Mouse (Mus musculus): ENCODE results near the gene Lbr.

Lbr gene

GRCm38 (mm10) chr1:181862676-181863374 is 20.0 kb upstream of the Lbr start:
- no peaks in the 10 kb centered on the region for H3K27me3 ChIP-seq (ENCODE audit: control insufficient read depth, insufficient read depth, low read length, poor library complexity, severe bottlenecking)
- DNase-seq (ENCODE audit: low read depth, low spot score) = no peak

DNA sequence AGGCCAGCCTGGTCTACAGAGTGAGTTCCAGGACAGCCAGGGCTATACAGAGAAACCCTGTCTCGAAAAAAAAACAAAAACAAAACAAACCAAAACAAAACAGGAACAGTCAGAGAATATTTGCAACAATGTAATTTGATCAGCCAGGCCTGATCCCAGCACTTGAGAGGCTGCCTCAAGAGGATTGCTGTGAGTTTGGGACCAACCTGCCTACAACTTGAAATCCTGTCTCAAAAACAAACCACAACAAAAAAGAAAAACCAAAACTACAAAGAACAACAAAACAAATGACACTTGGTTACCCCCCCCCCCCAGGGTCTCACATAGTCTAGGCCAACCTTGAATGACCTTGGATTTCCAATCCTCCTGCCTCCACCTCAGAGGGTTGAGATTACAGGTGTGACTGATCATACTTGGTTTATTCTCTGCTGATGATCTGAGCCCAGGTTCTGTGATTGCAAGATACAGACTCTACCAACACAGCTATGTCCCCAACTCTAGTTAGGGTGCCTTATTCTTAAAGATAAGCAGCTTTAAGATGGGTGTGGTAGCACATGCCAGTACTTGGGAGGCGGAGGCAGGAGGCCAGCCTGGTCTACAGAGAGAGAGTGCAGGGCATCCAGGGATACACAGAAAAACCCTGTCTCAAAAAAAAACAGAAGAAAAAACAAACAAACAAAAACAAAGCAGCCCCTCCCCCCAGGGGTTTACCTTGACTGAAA is 18.5 kb upstream of the Lbr start:
- Histone ChIP-seq H3K27me3 (ENCODE audit: control insufficient read depth, insufficient read depth, low read length, poor library complexity, severe bottlenecking) (no peaks in the 10 kb centered on the region), H3K36me3 (ENCODE audit: control insufficient read depth, insufficient read depth, low read length, poor library complexity, severe bottlenecking) (no peaks in the 10 kb centered on the region)
- DNase-seq (ENCODE audit: low read depth, low spot score) = no peak

More at GRCm38 (mm10) chr1:181862676-181863374, 20.0 kb upstream of the Lbr start:
- no peaks in the 10 kb centered on the region for H3K36me3 ChIP-seq (ENCODE audit: control insufficient read depth, insufficient read depth, low read length, poor library complexity, severe bottlenecking)

DNA sequence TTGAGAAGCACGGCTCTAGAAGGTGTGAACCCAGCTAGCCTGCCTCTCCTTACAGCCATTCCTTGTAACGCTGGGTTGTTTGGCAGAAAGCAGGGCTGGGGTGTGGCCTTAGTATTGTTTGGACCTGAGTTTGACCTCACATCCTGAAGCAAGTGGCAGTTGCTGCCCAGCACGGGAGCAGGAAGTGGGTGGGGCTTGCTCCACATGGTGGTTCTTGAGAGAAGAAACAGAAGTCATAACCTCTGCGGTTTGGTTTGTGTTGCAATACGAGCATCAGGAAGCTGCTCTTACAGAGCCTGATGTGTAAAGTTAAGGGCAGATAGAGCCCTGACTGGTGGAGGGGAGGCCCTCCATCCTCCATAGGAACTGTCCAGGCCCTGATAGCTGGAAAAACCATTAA is 17.8 kb upstream of the Lbr start:
- peak; percentile 94 for DNase-seq (ENCODE audit: low read depth, low spot score)
- Histone ChIP-seq H3K27me3 (ENCODE audit: control insufficient read depth, insufficient read depth, low read length, poor library complexity, severe bottlenecking) (no peaks in the 10 kb centered on the region), H3K36me3 (ENCODE audit: control insufficient read depth, insufficient read depth, low read length, poor library complexity, severe bottlenecking) (no peaks in the 10 kb centered on the region)

- Histone ChIP-seq H3K36me3 (ENCODE audit: control insufficient read depth, insufficient read depth, low read length, poor library complexity, severe bottlenecking) (no peaks in the 10 kb centered on the region), H3K27me3 (ENCODE audit: control insufficient read depth, insufficient read depth, low read length, poor library complexity, severe bottlenecking) (no peaks in the 10 kb centered on the region)
- DNase-seq (ENCODE audit: low read depth, low spot score) = no peak
Observed at GRCm38 (mm10) chr1:181856329-181856728, 13.5 kb upstream of the Lbr start.

GRCm38 (mm10) chr1:181854829-181855228 is 12.0 kb upstream of the Lbr start:
- Histone ChIP-seq H3K27me3 (ENCODE audit: control insufficient read depth, insufficient read depth, low read length, poor library complexity, severe bottlenecking) (no peaks in the 10 kb centered on the region), H3K36me3 (ENCODE audit: control insufficient read depth, insufficient read depth, low read length, poor library complexity, severe bottlenecking) (no peaks in the 10 kb centered on the region)
- DNase-seq (ENCODE audit: low read depth, low spot score) = peak; percentile 20

GRCm38 (mm10) chr1:181853081-181853736 is 10.4 kb upstream of the Lbr start:
- DNase-seq (ENCODE audit: low read depth, low spot score) = peak; percentile 91
- H3K27me3 ChIP-seq (ENCODE audit: control insufficient read depth, insufficient read depth, low read length, poor library complexity, severe bottlenecking) = no peaks in the 10 kb centered on the region
- H3K36me3 ChIP-seq (ENCODE audit: control insufficient read depth, insufficient read depth, low read length, poor library complexity, severe bottlenecking) = no peaks in the 10 kb centered on the region

- peak; percentile 68 for DNase-seq (ENCODE audit: low read depth, low spot score)
Observed at GRCm38 (mm10) chr1:181852466-181852865, 9.6 kb upstream of the Lbr start.

GRCm38 (mm10) chr1:181851521-181852310 is 8.9 kb upstream of the Lbr start:
- Histone ChIP-seq H3K27me3 (ENCODE audit: control insufficient read depth, insufficient read depth, low read length, poor library complexity, severe bottlenecking) (no peaks in the 10 kb centered on the region), H3K36me3 (ENCODE audit: control insufficient read depth, insufficient read depth, low read length, poor library complexity, severe bottlenecking) (no peaks in the 10 kb centered on the region)
- DNase-seq (ENCODE audit: low read depth, low spot score) = no peak

More at GRCm38 (mm10) chr1:181852466-181852865, 9.6 kb upstream of the Lbr start:
- no peaks in the 10 kb centered on the region for H3K36me3 ChIP-seq (ENCODE audit: control insufficient read depth, insufficient read depth, low read length, poor library complexity, severe bottlenecking)
- H3K27me3 ChIP-seq (ENCODE audit: control insufficient read depth, insufficient read depth, low read length, poor library complexity, severe bottlenecking) = no peaks in the 10 kb centered on the region

DNA sequence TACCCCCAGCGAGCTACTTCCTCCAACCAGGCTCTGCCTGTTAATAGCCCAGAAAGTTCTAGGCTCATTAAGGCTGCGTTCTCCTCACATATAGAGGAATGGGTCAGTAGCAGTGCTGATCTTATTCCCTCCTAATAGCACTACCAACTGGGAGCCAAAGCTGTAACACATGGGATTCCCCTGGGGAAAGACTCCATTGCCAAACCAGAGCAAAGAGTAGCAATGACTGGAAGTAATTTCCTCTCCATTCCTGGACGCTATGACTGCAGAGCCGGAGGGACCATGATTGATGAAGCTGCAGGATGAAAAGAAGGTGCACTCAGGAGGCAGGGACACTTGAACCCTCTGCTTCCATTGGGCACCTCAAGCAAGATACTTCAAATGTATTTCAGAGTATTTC is 7.6 kb upstream of the Lbr start:
- no peaks in the 10 kb centered on the region for H3K36me3 ChIP-seq (ENCODE audit: control insufficient read depth, insufficient read depth, low read length, poor library complexity, severe bottlenecking)
- H3K27me3 ChIP-seq (ENCODE audit: control insufficient read depth, insufficient read depth, low read length, poor library complexity, severe bottlenecking) = no peaks in the 10 kb centered on the region
- no peak for DNase-seq (ENCODE audit: low read depth, low spot score)

GRCm38 (mm10) chr1:181848210-181848609 is 5.4 kb upstream of the Lbr start:
- no peak for DNase-seq (ENCODE audit: low read depth, low spot score)

DNA sequence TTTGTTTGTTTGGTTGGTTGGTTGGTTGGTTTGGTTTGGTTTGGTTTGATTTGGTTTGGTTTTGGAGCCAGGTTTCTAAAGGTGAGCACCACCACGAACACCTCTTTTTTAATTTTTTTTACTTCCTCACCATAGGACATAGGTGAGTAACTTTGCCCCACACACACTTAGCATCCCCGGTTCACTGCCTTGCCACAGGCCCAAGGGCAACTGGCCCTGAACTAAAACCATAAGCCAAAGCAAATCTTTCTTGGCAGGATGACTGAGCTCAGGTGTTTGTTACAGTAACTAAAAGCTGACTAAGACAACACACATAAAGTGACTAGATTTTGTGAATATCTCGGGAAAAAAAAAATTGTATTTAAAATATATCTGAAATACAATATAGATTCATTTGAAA is 4.5 kb upstream of the Lbr start:
- Histone ChIP-seq H3K27me3 (ENCODE audit: control insufficient read depth, insufficient read depth, low read length, poor library complexity, severe bottlenecking) (no peaks in the 10 kb centered on the region), H3K36me3 (ENCODE audit: control insufficient read depth, insufficient read depth, low read length, poor library complexity, severe bottlenecking) (no peaks in the 10 kb centered on the region)
- peak; percentile 64 for DNase-seq (ENCODE audit: low read depth, low spot score)

More at GRCm38 (mm10) chr1:181848210-181848609, 5.4 kb upstream of the Lbr start:
- Histone ChIP-seq H3K36me3 (ENCODE audit: control insufficient read depth, insufficient read depth, low read length, poor library complexity, severe bottlenecking) (no peaks in the 10 kb centered on the region), H3K27me3 (ENCODE audit: control insufficient read depth, insufficient read depth, low read length, poor library complexity, severe bottlenecking) (no peaks in the 10 kb centered on the region)

DNA sequence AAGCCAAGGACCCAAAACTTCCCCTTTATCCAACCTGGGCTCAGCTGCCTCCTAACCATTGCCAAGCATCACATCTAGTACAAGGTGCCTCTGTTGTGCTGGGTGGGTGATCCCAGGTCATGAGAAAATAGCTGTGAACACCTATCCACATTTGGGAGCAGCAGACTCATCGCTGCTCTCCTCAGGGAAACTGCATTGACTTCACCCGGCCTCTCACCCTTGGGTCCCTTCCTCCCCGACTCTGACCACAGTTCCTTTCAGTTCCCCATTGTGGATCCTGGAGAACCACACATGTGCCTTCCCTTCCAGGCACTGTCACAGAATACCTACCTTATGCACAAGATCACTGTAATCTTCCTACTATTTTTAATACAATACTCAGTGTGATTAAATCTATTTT is 2.9 kb upstream of the Lbr start:
- no peaks in the 10 kb centered on the region for H3K27me3 ChIP-seq (ENCODE audit: control insufficient read depth, insufficient read depth, low read length, poor library complexity, severe bottlenecking)
- H3K36me3 ChIP-seq (ENCODE audit: control insufficient read depth, insufficient read depth, low read length, poor library complexity, severe bottlenecking) = no peaks in the 10 kb centered on the region
- DNase-seq (ENCODE audit: low read depth, low spot score) = peak; percentile 61

GRCm38 (mm10) chr1:181844874-181845547 is 2.2 kb upstream of the Lbr start:
- Histone ChIP-seq H3K36me3 (ENCODE audit: control insufficient read depth, insufficient read depth, low read length, poor library complexity, severe bottlenecking) (no peaks in the 10 kb centered on the region), H3K27me3 (ENCODE audit: control insufficient read depth, insufficient read depth, low read length, poor library complexity, severe bottlenecking) (no peaks in the 10 kb centered on the region)
- DNase-seq (ENCODE audit: low read depth, low spot score) = peak; percentile 19
